Mouse (Mus musculus): ENCODE measurements at regions not wholly inside any gene's neighbourhood (a gene's known extent, or its start where the extent isn't known, plus 50 kb on each side); places are given as distances from the start of the nearest gene placed in this dataset.

DNA sequence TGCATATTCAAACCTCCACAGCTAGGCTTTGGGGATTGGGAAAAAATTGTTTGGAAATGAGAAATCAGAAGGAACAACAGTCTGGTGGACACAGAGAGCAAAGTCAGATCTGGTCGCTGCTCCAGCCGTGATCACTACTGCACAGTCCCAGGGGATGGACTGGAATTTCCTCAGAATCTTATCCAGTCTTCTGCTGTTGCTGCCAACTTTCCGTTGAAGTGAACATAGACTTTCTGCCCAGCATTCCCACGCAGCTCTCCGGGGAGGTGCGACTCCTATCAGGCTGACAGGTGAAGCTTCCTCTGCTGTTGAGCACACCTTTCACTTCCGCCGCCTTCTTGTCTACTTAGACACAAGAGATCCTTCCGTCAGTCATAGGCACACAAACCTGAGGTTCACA lies 234.7 kb upstream of the Hes1 start:
- Histone ChIP-seq H3K9me3 (replicated peaks; ENCODE audit: low read length) (peaks cover 16% of the 10 kb centered on the region), H3K4me2 (ENCODE audit: insufficient read depth, low read depth, poor library complexity, severe bottlenecking) (no peak overlapping the region), H3K27me3 (replicated peaks) (no peaks in the 10 kb centered on the region), H3K36me3 (replicated peaks in 1 of 2; ENCODE audit: control insufficient read depth in 1 of 2, insufficient read depth in 1 of 2, low read length in 1 of 2) (peaks cover 20 to 58% of the 10 kb centered on the region in 2 experiments), H3K4me1 (ENCODE audit: control insufficient read depth in 1 of 2, insufficient read depth in 2 of 2) (peaks cover 3 to 14% of the 10 kb centered on the region in 2 experiments), H3K9ac (ENCODE audit: insufficient read depth, low read depth) (no peak overlapping the region), H3K27ac (ENCODE audit: insufficient read depth, low read depth) (no peak overlapping the region), H3K4me3 (replicated peaks in 1 of 3; ENCODE audit: low read depth in 2 of 3, low read length in 2 of 3, poor library complexity in 1 of 3) (no peak overlapping the region), H3K79me2 (replicated peaks; ENCODE audit: control insufficient read depth, extremely low read depth, insufficient read depth, poor library complexity, severe bottlenecking) (0 out of 2 replicates have a peak, but pooled peaks cover 2% of the 10 kb centered on the region)
- in situ Hi-C loops (cut with MboI; ENCODE audit: low pct_ligation_motif_present, low pct_unique_long_range_greater_than_20kb, low sequenced_read_pairs) (no loop called here), dilution Hi-C loops (cut with MboI; ENCODE audit: extremely low pct_ligation_motif_present, extremely low pct_unique_long_range_greater_than_20kb, low sequenced_read_pairs) (no loop called here)
- DNase-seq (ENCODE audit: extremely low read depth), result no peak
- TF ChIP-seq MAX (IDR thresholded peaks at IDR 0.05; ENCODE audit: low read length) (no peak), TCF12 (IDR thresholded peaks at IDR 0.05; ENCODE audit: low read depth, low read length) (no peak), GABPA (IDR thresholded peaks at IDR 0.05; ENCODE audit: insufficient replicate concordance, low read depth, low read length) (no peak)

- no peak for TF ChIP-seq MYC (IDR thresholded peaks at IDR 0.05; ENCODE audit: low read depth, low read length)
- TF ChIP-seq MEF2A (IDR thresholded peaks at IDR 0.05; ENCODE audit: borderline replicate concordance, low read depth, low read length), result no peak
- TF ChIP-seq JUN (IDR thresholded peaks at IDR 0.05; ENCODE audit: insufficient read depth, low read depth, low read length), result no peak
- TF ChIP-seq CTCF (conservative IDR thresholded peaks at IDR 0.05 in 1 of 2, IDR thresholded peaks at IDR 0.05 in 1 of 2; ENCODE audit: low read depth in 2 of 2, low read length in 2 of 2), result no peak
- no peak for TF ChIP-seq ZC3H11A (IDR thresholded peaks at IDR 0.05; ENCODE audit: low read depth, low read length)
- no peak for TF ChIP-seq E2F4 (IDR thresholded peaks at IDR 0.05; ENCODE audit: insufficient replicate concordance, low read depth, low read length)
- no peak for TF ChIP-seq POLR2A (IDR thresholded peaks at IDR 0.05; ENCODE audit: low read depth, low read length)
- TF ChIP-seq UBTF (IDR thresholded peaks at IDR 0.05; ENCODE audit: low read depth, low read length), result no peak
- no peak for TF ChIP-seq TCF12 (IDR thresholded peaks at IDR 0.05; ENCODE audit: low read depth, low read length)
- no peak for TF ChIP-seq SIN3A (IDR thresholded peaks at IDR 0.05; ENCODE audit: low read length)
- TF ChIP-seq GABPA (IDR thresholded peaks at IDR 0.05; ENCODE audit: insufficient replicate concordance, low read depth, low read length), result no peak
- no peak for TF ChIP-seq JUND (conservative IDR thresholded peaks at IDR 0.05; ENCODE audit: low read depth, low read length)
- no peak for TF ChIP-seq ZMIZ1 (IDR thresholded peaks at IDR 0.05; ENCODE audit: low read depth, low read length)
- Histone ChIP-seq H3K27ac (ENCODE audit: insufficient read depth, low read depth) (no peak overlapping the region), H3K27me3 (replicated peaks) (no peaks in the 10 kb centered on the region), H3K9me3 (replicated peaks; ENCODE audit: low read length) (peaks cover 16% of the 10 kb centered on the region), H3K4me2 (ENCODE audit: insufficient read depth, low read depth, poor library complexity, severe bottlenecking) (no peak overlapping the region), H3K4me3 (replicated peaks in 1 of 3; ENCODE audit: low read depth in 2 of 3, low read length in 2 of 3, poor library complexity in 1 of 3) (no peak overlapping the region), H3K9ac (ENCODE audit: insufficient read depth, low read depth) (no peak overlapping the region), H3K79me2 (replicated peaks; ENCODE audit: control insufficient read depth, extremely low read depth, insufficient read depth, poor library complexity, severe bottlenecking) (0 out of 2 replicates have a peak, but pooled peaks cover 2% of the 10 kb centered on the region), H3K36me3 (replicated peaks in 1 of 2; ENCODE audit: control insufficient read depth in 1 of 2, insufficient read depth in 1 of 2, low read length in 1 of 2) (peaks cover 20 to 58% of the 10 kb centered on the region in 2 experiments), H3K4me1 (ENCODE audit: control insufficient read depth in 1 of 2, insufficient read depth in 2 of 2) (peaks cover 3 to 17% of the 10 kb centered on the region in 2 experiments)
- dilution Hi-C loops (cut with MboI; ENCODE audit: extremely low pct_ligation_motif_present, extremely low pct_unique_long_range_greater_than_20kb, low sequenced_read_pairs), result no loop called here
- DNase-seq (ENCODE audit: extremely low read depth), result no peak
- in situ Hi-C loops (cut with MboI; ENCODE audit: low pct_ligation_motif_present, low pct_unique_long_range_greater_than_20kb, low sequenced_read_pairs), result no loop called here
Observed at GRCm38 (mm10) chr16:29830101-29830500, 234.1 kb upstream of the Hes1 start.

GRCm38 (mm10) chr16:29833298-29833697 lies 230.9 kb upstream of the Hes1 start:
- peaks cover 12 to 33% of the 10 kb centered on the region in 2 experiments for H3K36me3 ChIP-seq (replicated peaks in 1 of 2; ENCODE audit: control insufficient read depth in 1 of 2, insufficient read depth in 1 of 2, low read length in 1 of 2)
- dilution Hi-C loops (cut with MboI; ENCODE audit: extremely low pct_ligation_motif_present, extremely low pct_unique_long_range_greater_than_20kb, low sequenced_read_pairs), result no loop called here
- in situ Hi-C loops (cut with MboI; ENCODE audit: low pct_ligation_motif_present, low pct_unique_long_range_greater_than_20kb, low sequenced_read_pairs), result no loop called here
- no peak overlapping the region for H3K4me3 ChIP-seq (replicated peaks in 1 of 3; ENCODE audit: low read depth in 2 of 3, low read length in 2 of 3, poor library complexity in 1 of 3)
- H3K9ac ChIP-seq (ENCODE audit: insufficient read depth, low read depth), result no peak overlapping the region
- H3K27me3 ChIP-seq (replicated peaks), result no peaks in the 10 kb centered on the region
- H3K79me2 ChIP-seq (replicated peaks; ENCODE audit: control insufficient read depth, extremely low read depth, insufficient read depth, poor library complexity, severe bottlenecking), result 0 out of 2 replicates have a peak, but pooled peaks cover 2% of the 10 kb centered on the region
- H3K9me3 ChIP-seq (replicated peaks; ENCODE audit: low read length), result peaks cover 10% of the 10 kb centered on the region
- H3K27ac ChIP-seq (ENCODE audit: insufficient read depth, low read depth), result no peak overlapping the region
- peaks cover 3 to 20% of the 10 kb centered on the region in 2 experiments for H3K4me1 ChIP-seq (ENCODE audit: control insufficient read depth in 1 of 2, insufficient read depth in 2 of 2)
- no peak for DNase-seq (ENCODE audit: extremely low read depth)
- no peak overlapping the region for H3K4me2 ChIP-seq (ENCODE audit: insufficient read depth, low read depth, poor library complexity, severe bottlenecking)
- TF ChIP-seq ZMIZ1 (IDR thresholded peaks at IDR 0.05; ENCODE audit: low read depth, low read length) (no peak), CHD2 (IDR thresholded peaks at IDR 0.05; ENCODE audit: low read length) (no peak), UBTF (IDR thresholded peaks at IDR 0.05; ENCODE audit: low read depth, low read length) (no peak), CTCF (conservative IDR thresholded peaks at IDR 0.05 in 1 of 2, IDR thresholded peaks at IDR 0.05 in 1 of 2; ENCODE audit: low read depth in 2 of 2, low read length in 2 of 2) (no peak)

All from CH12.LX (cell line).